Mouse (Mus musculus) heart, postnatal 0 days (tissue): ENCODE measurements around the gene Zswim7. TPM values are rescaled to one million over a fixed set of nuclear protein-coding genes. Genes with fewer than 3 reads are reported as not detected.

Source experiments
- ATAC-seq: fragments of 200-750 bp; cut with Nextera tagmentation; 2 replicates; pipeline ENCODE4 v1.8.0; 2017; ENCODE audit warnings: low read depth, moderate number of reproducible peaks, moderate library complexity; ENCODE audit not compliant: insufficient read depth
- DNase-seq: peaks from one replicate; pipeline ENCODE4 v3.0.0-alpha.2; 2016; ENCODE audit warnings: low spot score
- H3K27ac ChIP-seq: fragments of 300-500 bp; sonication (generic); 2 replicates; pipeline ENCODE4 v1.5.1; 2014; ENCODE audit warnings: low read depth, mild to moderate bottlenecking
- H3K27me3 ChIP-seq: fragments of 300-500 bp; sonication (generic); 2 replicates; pipeline ENCODE4 v1.6.1; 2014; ENCODE audit warnings: low read length, mixed read lengths; ENCODE audit not compliant: control insufficient read depth, insufficient read depth
- H3K36me3 ChIP-seq: fragments of 300-500 bp; sonication (generic); replicated peaks from 2 replicates; pipeline ENCODE4 v1.6.1; 2014; ENCODE audit warnings: low read length, mixed read lengths; ENCODE audit not compliant: control insufficient read depth, insufficient read depth
- H3K4me1 ChIP-seq: fragments of 300-500 bp; sonication (generic); 2 replicates; pipeline ENCODE4 v1.6.1; 2014; ENCODE audit warnings: antibody characterized with exemption; ENCODE audit not compliant: control insufficient read depth, insufficient read depth
- H3K4me2 ChIP-seq: fragments of 300-500 bp; sonication (generic); 2 replicates; pipeline ENCODE4 v1.6.1; 2014; ENCODE audit warnings: low read depth, mild to moderate bottlenecking, low read length, moderate library complexity
- H3K4me3 ChIP-seq: fragments of 300-500 bp; sonication (generic); 2 replicates; pipeline ENCODE4 v1.5.1; 2014; ENCODE audit warnings: low read depth, low read length
- H3K9ac ChIP-seq: fragments of 300-500 bp; sonication (generic); replicated peaks from 2 replicates; pipeline ENCODE4 v1.6.1; 2014; ENCODE audit warnings: low read depth, low read length, mixed read lengths
- H3K9me3 ChIP-seq: fragments of 300-500 bp; sonication (generic); replicated peaks from 2 replicates; pipeline ENCODE4 v1.6.1; 2016; ENCODE audit warnings: low read length; ENCODE audit not compliant: control insufficient read depth
- CTCF ChIP-seq: IDR thresholded peaks from 2 replicates; pipeline ENCODE4 v1.5.1; 2016; ENCODE audit warnings: antibody characterized with exemption, control low read depth, low read depth
- EP300 ChIP-seq: IDR thresholded peaks from 2 replicates; pipeline ENCODE4 v1.6.1; 2016; ENCODE audit warnings: antibody characterized with exemption, low read depth
- WGBS: fragments of 180-500 bp; shearing (Covaris S2); extraction: QIAGEN DNeasy Blood & Tissue Kit; methylation state at CpG from one replicate; pipeline ENCODE4 v1.1.7; 2014; 5-methylcytosine and 5-hydroxymethylcytosine counted together
- polyA plus RNA-seq: library from polyadenylated mRNA; unstranded; fragments of >200 nt; fragmentation: Nextera tagmentation; extraction: Ambion mirVana; gene quantifications from 2 replicates; pipeline ENCODE4 v1.2.1, GENCODE M21; 2015
- total RNA-seq: library from RNA; depleted of rRNA; stranded (reverse); fragments of >200 nt; gene quantifications from 2 replicates; pipeline ENCODE4 v1.2.3, GENCODE M21; 2014; ENCODE audit warnings: low replicate concordance

The Zswim7 gene
- total and polyA plus RNA-seq, 2 experiments from 2014 or later = 39.0 to 43.3 TPM

- WGBS = 0% methylated on average over 34 of the region's 57 CpGs
These were observed 424 bp upstream of the Zswim7 start for GRCm38 (mm10) chr11:62281601-62281997.

GRCm38 (mm10) chr11:62278027-62278426 is 3.1 kb downstream of the Zswim7 start:
- Histone ChIP-seq H3K4me3 (no peak overlapping the region), H3K4me1 (0 out of 2 replicates have a peak, but pooled peaks cover 5% of the 10 kb centered on the region), H3K27ac (no peak overlapping the region), H3K9ac (no peak overlapping the region), H3K36me3 (no peaks in the 10 kb centered on the region), H3K9me3 (no peaks in the 10 kb centered on the region), H3K27me3 (no peaks in the 10 kb centered on the region), H3K4me2 (no peak overlapping the region)
- DNase-seq (peak; percentile 55), ATAC-seq (no peak)
- WGBS = 8% methylated on average over 5 of the region's 5 CpGs
- TF ChIP-seq CTCF (peak; percentile 75), EP300 (no peak)

More at GRCm38 (mm10) chr11:62281601-62281997, 424 bp upstream of the Zswim7 start:
- Histone ChIP-seq H3K4me1 (0 out of 2 replicates have a peak, but pooled peaks cover 5% of the 10 kb centered on the region), H3K9me3 (no peaks in the 10 kb centered on the region), H3K9ac (peak overlapping the region; percentile 90), H3K4me3 (peak overlapping the region; percentile 94), H3K27ac (peak overlapping the region; percentile 93), H3K27me3 (no peaks in the 10 kb centered on the region), H3K36me3 (peaks cover 29% of the 10 kb centered on the region), H3K4me2 (peak overlapping the region; percentile 65)
- DNase-seq = peak; percentile 71
- TF ChIP-seq EP300 = no peak
- no peak for TF ChIP-seq CTCF
- peak; percentile 75 for ATAC-seq

DNA sequence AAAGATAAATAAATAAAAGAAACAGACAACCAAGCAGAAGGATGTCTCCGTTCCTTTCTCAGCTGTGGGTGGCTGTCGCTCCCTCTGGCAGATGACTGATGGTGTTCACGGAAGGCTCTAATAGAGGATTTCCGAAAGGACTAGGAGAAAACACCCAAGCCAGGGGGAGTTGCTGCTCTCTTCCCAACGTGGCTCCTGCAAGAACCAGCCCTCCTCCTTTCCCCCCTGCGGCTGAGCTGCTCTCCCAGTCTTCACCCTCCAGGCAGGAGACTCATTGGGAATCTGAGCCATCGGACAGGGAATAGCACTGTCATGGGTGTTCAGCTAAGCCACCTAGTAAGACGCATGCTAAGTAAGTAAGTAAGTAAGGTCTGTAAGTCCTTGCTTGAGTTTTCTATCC is 4.1 kb downstream of the Zswim7 start:
- WGBS = 46% methylated on average over 8 of the region's 8 CpGs
- Histone ChIP-seq H3K27ac (no peak overlapping the region), H3K4me1 (0 out of 2 replicates have a peak, but pooled peaks cover 3% of the 10 kb centered on the region), H3K9me3 (no peaks in the 10 kb centered on the region), H3K27me3 (no peaks in the 10 kb centered on the region), H3K4me3 (no peak overlapping the region), H3K9ac (no peak overlapping the region), H3K4me2 (no peak overlapping the region), H3K36me3 (no peaks in the 10 kb centered on the region)
- no peak for TF ChIP-seq EP300
- TF ChIP-seq CTCF = no peak
- ATAC-seq = no peak
- no peak for DNase-seq

DNA sequence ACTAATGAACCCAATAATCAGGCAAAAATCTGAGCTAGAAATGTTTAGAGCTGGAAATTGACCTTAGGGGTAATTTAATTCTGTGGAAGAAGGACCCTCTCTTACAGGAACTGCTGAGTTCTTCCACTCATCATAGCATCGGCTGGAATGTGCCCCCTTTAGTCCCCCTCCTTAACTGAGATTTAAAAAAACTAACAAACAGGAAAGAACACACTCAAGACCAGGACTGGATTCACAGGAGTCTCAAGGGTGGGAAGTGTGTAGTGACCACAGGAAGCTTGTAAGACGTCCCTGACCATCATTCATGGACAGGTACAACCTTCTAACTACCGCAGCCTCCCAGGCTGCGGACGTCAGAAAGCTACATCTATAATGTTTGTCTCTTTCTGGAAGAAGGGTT is 10.3 kb downstream of the Zswim7 start:
- Histone ChIP-seq H3K9me3 (no peaks in the 10 kb centered on the region), H3K27ac (no peak overlapping the region), H3K4me1 (no peaks in the 10 kb centered on the region), H3K4me3 (no peak overlapping the region), H3K4me2 (no peak overlapping the region), H3K9ac (no peak overlapping the region), H3K36me3 (no peaks in the 10 kb centered on the region), H3K27me3 (no peaks in the 10 kb centered on the region)
- 58% methylated on average over 5 of the region's 5 CpGs for WGBS
- DNase-seq = no peak
- no peak for ATAC-seq
- TF ChIP-seq EP300 (no peak), CTCF (no peak)

GRCm38 (mm10) chr11:62269097-62269496 is 12.1 kb downstream of the Zswim7 start:
- Histone ChIP-seq H3K4me3 (no peak overlapping the region), H3K36me3 (no peaks in the 10 kb centered on the region), H3K9ac (no peak overlapping the region), H3K4me2 (no peak overlapping the region), H3K27me3 (no peaks in the 10 kb centered on the region), H3K4me1 (no peaks in the 10 kb centered on the region), H3K9me3 (no peaks in the 10 kb centered on the region), H3K27ac (no peak overlapping the region)
- WGBS = 76% methylated on average over 12 of the region's 12 CpGs
- DNase-seq (no peak), ATAC-seq (no peak)
- TF ChIP-seq EP300 (no peak), CTCF (no peak)

DNA sequence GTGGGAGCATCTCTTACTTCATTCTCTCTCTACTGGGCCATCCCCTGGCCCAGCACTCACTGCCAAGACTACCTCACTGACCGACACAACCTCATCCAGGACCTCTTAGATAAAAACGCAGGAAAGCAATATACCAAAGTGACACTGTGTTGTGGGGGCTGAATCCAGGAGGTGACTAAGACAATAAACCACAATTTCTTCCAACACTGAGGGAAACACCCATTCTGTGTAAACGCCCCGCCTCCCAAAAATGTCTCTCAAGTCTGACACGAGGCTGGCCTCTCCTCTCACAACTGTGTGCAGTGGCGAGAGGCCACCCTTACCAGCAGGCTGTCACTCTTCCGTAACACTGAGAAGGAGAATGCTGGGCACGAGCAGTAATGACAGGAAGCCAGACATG is 12.8 kb downstream of the Zswim7 start:
- no peak overlapping the region for H3K4me3 ChIP-seq
- H3K9me3 ChIP-seq = no peaks in the 10 kb centered on the region
- no peak for TF ChIP-seq EP300
- TF ChIP-seq CTCF = no peak
- no peaks in the 10 kb centered on the region for H3K36me3 ChIP-seq
- DNase-seq = no peak
- 70% methylated on average over 8 of the region's 8 CpGs for WGBS
- H3K27me3 ChIP-seq = no peaks in the 10 kb centered on the region
- no peak overlapping the region for H3K27ac ChIP-seq
- no peak for ATAC-seq
- no peaks in the 10 kb centered on the region for H3K4me1 ChIP-seq
- no peak overlapping the region for H3K4me2 ChIP-seq
- H3K9ac ChIP-seq = no peak overlapping the region
